Comparison of ENCODE assay signal across 20 mouse cellular contexts in genomic region chr1:154219991-154220390, GRCm38 (mm10). TPM values are rescaled to one million over a fixed set of nuclear protein-coding genes. Genes with fewer than 3 reads are reported as not detected.
"Had no signal": no experiment of that assay in that cellular context is flagged by ENCODE, and none has a peak within 500 bp of the region (broad histone marks: within the 10 kb centered on the region; RNA-seq: fewer than 3 reads in every experiment).

No protein-coding gene starts in this region.

- H3K4me1 ChIP-seq: neural tube, embryonic 15.5 days; stomach, embryonic 15.5 days had no signal

- H3K36me3 ChIP-seq: neural tube, embryonic 15.5 days; stomach, embryonic 15.5 days had no signal

- H3K27me3 ChIP-seq: neural tube, embryonic 15.5 days; stomach, embryonic 15.5 days had no signal

- DNase-seq: retina, postnatal 1 day; right cerebral cortex, postnatal 14 days; right cerebral cortex, postnatal 25 days; right cerebral cortex, postnatal 4 days; spleen, adult 18-20 months; thymus, adult 18-20 months; thymus, adult 2 months; thymus, postnatal 14 days; thymus, postnatal 25 days; thymus, postnatal 36 days; thymus, postnatal 4 days had no signal

- H3K9me3 ChIP-seq: neural tube, embryonic 15.5 days; stomach, embryonic 15.5 days had no signal

- H3K27ac ChIP-seq: neural tube, embryonic 15.5 days; stomach, embryonic 15.5 days; stomach, postnatal 0 days had no signal

- H3K4me3 ChIP-seq: neural tube, embryonic 15.5 days; stomach, embryonic 15.5 days had no signal

RNA-seq across cellular contexts. Expression of gene Zfp648, which starts 19.0 kb away (rescaled TPM):
- total RNA-seq: neutrophil, adult 5-6 weeks had no signal
- polyA plus RNA-seq: small intestine, adult 2 months; spleen, adult 2 months; stomach, embryonic 14.5 days; stomach, embryonic 15.5 days; testis, adult 2 months; thymus, adult 2 months; urinary bladder, adult 2 months had no signal
